Mouse (Mus musculus): ENCODE data around the gene Rilpl1.

- TF ChIP-seq POLR2A (IDR thresholded peaks at IDR 0.05; ENCODE audit: control insufficient read depth, extremely low read depth, insufficient read depth, low read length, poor library complexity) (no peak), CTCF (IDR thresholded peaks at IDR 0.05; ENCODE audit: borderline replicate concordance, control insufficient read depth, extremely low read depth, insufficient read depth, low read length, poor library complexity) (no peak)
Observed at GRCm38 (mm10) chr5:124492618-124493017, 38.6 kb downstream of the Rilpl1 start.

Measured in thymus, adult 2 months (tissue).